Mouse (Mus musculus): ENCODE measurements around the gene Fmo3.

DNA sequence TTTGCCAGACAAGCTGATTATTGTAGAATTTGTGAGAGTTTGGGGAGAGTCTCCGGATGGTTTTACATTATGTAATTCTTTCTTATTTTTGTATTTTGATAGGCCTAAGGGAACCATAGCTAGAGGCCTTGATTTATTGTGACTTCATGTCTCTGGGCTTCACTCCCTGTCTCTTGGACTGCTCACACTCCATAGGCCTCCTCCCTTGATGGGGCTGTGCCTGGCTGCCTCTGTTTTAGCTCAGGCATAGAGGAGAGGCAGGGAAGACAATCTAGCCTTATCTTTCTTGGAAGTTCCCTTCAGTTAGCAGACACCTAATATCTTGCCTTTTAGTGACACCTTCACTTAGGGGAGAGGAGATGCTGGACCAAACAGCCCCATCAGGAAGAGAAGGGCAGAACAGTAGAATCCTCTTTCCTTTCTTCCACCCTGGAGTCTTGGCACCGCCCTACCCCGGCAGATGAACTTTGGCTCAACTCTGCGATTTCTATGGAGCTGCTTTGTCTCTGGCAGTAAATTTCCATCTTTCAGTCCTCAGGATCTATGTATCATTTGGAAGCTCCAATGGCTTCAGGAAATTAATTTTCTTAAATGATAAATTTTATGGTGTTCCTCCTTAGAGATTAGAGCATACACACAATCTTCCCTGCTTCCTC is 45.5 kb downstream of the Fmo3 start:
- TF ChIP-seq REST (IDR thresholded peaks at IDR 0.05; ENCODE audit: insufficient read depth, insufficient read length) (no peak), MYOG (IDR thresholded peaks at IDR 0.05; ENCODE audit: control insufficient read depth in 1 of 3, insufficient read depth in 1 of 3, insufficient read length in 2 of 3, low read depth in 2 of 3) (no peak), USF1 (IDR thresholded peaks at IDR 0.05; ENCODE audit: low read depth) (no peak), TCF12 (IDR thresholded peaks at IDR 0.05; ENCODE audit: insufficient read depth, poor library complexity, severe bottlenecking) (no peak), POLR2A (IDR thresholded peaks at IDR 0.05; ENCODE audit: insufficient read length, low read depth) (no peak), TCF3 (IDR thresholded peaks at IDR 0.05; ENCODE audit: insufficient read length, low read depth) (no peak), POLR2AphosphoS2 (IDR thresholded peaks at IDR 0.05; ENCODE audit: insufficient read length, low read depth) (no peak)

Data from myocyte (in vitro differentiated cells).